Mouse (Mus musculus) thymus, adult 2 months (tissue): Measurements from ENCODE around the gene Pmp22.

Experiments used
- CTCF ChIP-seq: fragments of 200-500 bp; IDR thresholded peaks from 2 replicates; pipeline ENCODE4 v1.5.1; 2012; ENCODE audit warnings: mild to moderate bottlenecking, control low read depth, low read length, moderate library complexity, borderline replicate concordance; ENCODE audit not compliant: control insufficient read depth, poor library complexity, insufficient read depth; ENCODE audit errors: extremely low read depth
- POLR2A ChIP-seq: fragments of 200-500 bp; IDR thresholded peaks from 2 replicates; pipeline ENCODE4 v1.6.1; 2012; ENCODE audit warnings: mild to moderate bottlenecking, low read length, control low read depth, moderate library complexity; ENCODE audit not compliant: control insufficient read depth, poor library complexity, insufficient read depth; ENCODE audit errors: extremely low read depth

DNA sequence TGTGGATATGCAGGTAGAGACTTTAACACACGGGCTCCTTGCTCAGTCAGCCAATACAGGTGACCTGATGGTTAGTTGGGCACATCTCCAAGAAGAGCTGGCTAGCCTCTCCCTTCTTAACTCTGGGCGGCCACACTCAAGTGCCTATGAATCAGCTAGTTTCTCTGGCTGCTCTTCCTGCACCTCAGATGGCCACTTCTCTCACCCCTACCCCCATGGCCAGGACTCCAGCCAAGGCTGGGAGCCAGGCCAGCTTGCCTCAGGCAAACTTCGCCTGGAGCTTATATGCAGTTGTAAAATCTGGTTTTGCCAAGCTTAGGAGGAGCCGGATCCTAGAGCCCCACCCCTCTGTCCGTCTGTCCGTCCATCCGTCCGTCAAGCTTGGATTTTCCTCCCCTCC, 1.7 kb downstream of the Pmp22 start:
- no peak for TF ChIP-seq POLR2A
- TF ChIP-seq CTCF = no peak
